Mouse (Mus musculus): ENCODE measurements around the gene Babam2.

The Babam2 gene

DNA sequence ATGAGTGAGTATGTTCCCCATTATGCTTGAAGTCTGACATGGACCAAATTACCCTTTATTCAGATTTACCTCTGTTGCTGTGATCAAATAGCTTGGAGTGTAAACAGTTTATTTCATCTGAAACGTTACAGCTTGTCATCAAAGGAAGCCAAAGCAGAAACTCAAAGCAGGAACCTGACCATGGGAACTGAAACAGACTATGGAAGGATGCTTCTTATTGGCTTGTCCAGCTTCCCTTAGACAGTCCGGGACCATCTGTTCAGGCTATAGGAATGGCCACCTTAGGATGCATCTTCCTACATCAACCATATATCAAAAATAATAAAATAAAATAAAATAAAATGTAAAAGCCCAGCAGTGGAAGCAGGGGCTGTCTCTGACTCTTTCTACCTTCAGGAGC is 183.0 kb downstream of the Babam2 start:
- no peak for DNase-seq (ENCODE audit: low spot score in 2 of 2)

DNA sequence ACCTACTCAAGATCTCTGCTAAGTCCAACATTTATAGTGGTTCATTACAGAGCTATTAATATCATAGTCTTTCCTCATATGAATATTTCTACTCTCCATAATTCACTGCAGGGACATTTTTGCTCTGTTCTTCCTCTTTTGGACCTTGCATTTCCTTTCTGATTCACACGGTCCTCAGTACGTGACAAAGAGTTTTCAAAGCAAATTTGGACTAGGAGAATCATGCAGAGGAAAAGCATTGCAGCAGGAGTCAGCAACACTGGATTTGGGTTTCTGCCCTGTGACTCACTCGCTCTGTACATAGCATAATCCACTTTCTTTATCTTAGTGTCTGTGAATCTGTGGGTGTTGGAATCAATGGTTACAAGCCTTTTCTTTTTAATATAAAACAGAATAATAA is 184.8 kb downstream of the Babam2 start:
- DNase-seq (ENCODE audit: low spot score in 2 of 2) = peak; percentile 33 to 65

- no peak for DNase-seq (ENCODE audit: low spot score in 2 of 2)
Measured at GRCm38 (mm10) chr5:31884962-31885361, 187.5 kb downstream of the Babam2 start.

DNA sequence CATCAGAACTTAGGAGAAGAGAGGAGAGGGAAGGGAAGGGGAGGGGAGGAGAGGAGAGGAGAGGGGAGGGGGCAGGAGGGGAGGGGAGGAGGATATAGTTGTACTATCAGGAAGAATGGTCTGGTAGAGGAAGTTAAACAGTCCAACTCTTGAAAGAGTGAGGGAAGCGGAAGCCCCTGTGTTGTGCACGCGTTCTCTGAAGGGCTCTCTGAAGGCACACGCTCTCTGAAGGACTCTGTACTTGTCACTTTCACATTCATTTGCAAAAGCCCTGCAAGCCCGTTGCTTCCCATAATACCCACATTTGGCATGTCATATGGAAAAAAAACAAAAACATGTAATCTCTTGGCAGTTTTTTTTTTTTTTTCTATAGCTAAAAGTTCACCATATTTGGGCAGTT is 190.1 kb downstream of the Babam2 start:
- no peak for DNase-seq (ENCODE audit: low spot score in 2 of 2)

- DNase-seq (ENCODE audit: low spot score in 2 of 2) = no peak
Measured at GRCm38 (mm10) chr5:31888341-31888740, 190.9 kb downstream of the Babam2 start.

DNA sequence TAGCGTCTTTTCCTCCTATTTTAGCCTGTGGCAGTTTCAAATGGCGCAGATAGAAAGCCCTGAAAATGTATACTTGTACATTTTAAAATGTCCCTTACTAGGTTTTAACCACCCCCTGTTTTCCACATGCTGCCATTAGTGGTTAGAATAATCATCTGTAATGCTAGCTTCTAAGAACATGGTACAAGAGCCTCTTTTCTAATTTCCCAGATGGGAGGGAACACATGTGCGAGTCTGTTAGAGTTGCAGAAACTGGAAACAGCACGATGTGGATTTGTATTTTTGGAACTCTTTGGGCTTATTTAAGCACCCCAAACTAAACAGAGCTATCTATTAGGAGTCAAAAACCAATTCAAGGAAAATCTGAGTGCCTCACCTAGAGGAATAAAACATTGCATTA is 195.1 kb downstream of the Babam2 start:
- no peak for DNase-seq (ENCODE audit: low spot score in 2 of 2)

DNA sequence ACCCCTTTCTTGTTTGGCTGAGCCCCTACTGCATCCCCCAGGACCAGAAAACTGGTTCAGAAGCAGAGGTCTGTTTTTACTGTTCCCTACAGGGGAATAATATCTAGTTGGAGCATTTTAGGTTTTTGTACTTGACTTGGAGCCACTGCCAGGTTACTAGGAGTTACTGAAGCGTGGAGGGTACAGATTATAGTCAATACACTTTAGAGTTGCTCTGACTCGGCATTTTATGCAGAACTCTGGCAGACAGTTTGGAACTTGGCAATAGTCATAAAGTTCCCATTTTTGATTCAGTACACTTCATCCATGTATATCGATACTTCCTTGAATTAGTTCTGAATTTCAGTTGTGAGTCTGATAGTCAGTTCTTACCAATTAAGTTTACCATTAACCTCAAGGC is 202.4 kb downstream of the Babam2 start:
- DNase-seq (ENCODE audit: low spot score in 2 of 2) = no peak

DNA sequence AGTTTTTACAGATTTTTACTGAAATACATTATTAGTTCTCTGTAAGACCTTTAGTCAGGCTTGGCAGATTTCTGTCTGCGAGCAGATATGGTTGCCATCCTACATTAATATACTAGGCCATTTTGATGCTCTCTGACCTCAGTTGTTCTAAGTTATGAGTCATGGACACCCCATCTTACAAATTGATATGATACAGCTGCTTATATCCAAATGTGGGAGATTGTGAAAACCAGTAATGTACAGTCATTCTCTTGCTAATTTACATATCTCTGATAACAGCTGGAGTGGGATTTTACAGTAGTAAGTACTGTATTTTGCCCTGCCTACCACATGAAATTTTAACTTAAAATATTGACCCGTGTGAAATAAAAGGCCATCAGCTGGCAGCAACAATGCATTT is 204.7 kb downstream of the Babam2 start:
- no peak for DNase-seq (ENCODE audit: low spot score in 2 of 2)

GRCm38 (mm10) chr5:31902891-31903290 is 205.4 kb downstream of the Babam2 start:
- DNase-seq (ENCODE audit: low spot score in 2 of 2) = no peak

DNA sequence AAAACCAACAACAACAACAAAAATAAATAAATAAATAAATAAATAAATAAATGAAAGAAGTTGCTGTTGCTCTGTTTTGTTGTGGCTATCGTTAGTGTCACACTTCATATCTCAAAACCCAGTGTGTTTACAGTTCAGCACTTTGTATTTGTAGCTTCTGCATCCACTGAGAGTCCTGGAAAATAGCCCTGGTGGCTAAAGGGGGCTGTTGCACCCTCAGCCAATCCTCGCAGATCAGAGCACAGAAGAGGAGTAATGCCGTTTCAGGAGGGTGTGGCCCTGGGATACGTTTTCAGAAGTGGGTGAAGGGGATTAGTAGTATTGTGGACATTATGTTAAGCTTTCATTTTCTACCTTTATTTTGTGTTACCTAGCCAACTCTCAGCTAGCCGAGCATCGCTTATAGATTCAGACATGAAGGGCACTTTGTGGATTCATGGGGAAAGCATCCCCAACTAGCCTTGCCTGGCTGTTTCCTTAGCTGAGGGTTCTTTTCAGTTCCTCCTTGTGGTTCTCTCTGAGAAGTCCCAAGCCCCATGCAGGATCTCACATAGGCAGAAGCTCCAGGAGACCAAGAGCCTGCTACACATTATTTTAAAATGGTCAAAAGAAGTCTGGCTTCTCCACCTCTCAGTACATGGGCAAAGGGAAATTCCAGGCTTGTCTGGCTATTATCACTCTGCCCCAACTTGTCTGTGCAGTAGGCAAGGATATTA is 207.6 kb downstream of the Babam2 start:
- no peak for DNase-seq (ENCODE audit: low spot score in 2 of 2)

DNA sequence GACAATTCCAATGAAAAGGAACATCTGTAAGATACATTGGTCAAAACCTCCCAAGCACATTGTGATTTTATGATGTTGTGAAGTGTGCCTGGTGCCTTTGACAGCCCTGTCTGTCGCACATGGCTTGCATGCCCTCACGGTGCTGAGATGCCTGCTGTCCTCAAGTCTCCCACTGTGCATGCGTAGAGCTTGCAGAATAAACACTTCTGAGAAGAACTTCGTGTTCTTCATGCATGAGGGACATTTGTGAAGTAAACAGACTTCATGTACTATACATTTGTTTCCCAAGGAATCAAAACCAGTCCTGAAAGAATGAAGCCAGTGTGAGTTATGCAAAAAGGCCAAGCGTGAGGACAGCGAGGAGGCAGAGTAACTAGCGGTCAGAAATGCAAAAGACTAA is 208.3 kb downstream of the Babam2 start:
- DNase-seq (ENCODE audit: low spot score in 2 of 2) = no peak

DNA sequence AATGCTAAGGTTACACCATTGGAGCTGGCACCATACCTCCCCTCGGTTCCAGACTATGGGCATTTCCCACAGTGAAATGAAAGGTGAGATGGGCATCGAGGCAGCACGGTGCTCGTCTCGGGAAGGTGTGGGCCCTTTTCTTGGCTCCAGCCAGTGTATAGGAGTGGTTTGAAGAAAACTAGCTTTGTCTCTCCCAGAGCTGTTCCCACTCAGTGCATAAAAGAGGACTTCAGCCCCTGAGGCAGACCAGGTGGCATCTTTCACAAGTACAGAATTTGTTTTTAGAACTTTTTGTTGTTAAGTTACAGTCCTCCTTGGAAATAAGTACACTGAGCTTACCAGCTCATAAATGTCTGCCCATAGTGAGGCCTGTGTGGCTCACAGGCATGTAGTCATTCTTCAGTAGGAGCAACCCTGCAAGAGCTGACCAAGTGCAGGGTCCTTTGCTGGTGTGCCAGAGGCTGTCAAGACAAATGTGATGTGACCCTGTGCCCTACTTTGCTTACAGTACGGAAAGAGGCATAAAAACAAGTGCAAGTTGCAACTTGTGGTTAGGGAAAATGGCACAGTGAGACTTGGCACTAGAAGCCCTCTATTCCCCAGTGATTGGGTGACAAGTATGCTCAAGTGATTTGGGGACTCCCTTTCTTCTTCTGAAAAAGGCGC is 208.9 kb downstream of the Babam2 start:
- DNase-seq (ENCODE audit: low spot score in 2 of 2) = no peak

DNA sequence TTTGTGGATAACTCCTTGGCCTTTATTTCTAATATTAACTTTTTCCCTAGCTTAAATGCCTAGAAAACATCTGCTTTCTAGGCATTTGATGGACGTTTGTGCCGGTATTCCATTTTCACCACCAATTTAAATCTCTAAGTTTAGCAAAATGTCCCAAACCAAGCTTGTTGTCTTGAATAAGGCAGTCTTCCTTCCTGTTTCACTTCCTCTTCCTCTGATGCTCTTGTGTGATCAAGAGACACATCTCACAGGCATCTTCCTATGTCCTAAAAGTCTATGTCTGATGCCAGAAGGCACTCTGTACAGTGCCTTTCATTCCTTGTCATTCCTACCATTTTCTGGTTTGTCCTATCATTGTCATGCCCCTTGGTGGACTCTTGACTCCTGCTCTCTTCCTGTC is 210.5 kb downstream of the Babam2 start:
- no peak for DNase-seq (ENCODE audit: low spot score in 2 of 2)

GRCm38 (mm10) chr5:31908818-31909217 is 211.3 kb downstream of the Babam2 start:
- DNase-seq (ENCODE audit: low spot score in 2 of 2) = no peak

GRCm38 (mm10) chr5:31916241-31916640 is 218.8 kb downstream of the Babam2 start:
- no peak for DNase-seq (ENCODE audit: low spot score in 2 of 2)

GRCm38 (mm10) chr5:31918566-31918965 is 221.1 kb downstream of the Babam2 start:
- no peak for DNase-seq (ENCODE audit: low spot score in 2 of 2)

DNA sequence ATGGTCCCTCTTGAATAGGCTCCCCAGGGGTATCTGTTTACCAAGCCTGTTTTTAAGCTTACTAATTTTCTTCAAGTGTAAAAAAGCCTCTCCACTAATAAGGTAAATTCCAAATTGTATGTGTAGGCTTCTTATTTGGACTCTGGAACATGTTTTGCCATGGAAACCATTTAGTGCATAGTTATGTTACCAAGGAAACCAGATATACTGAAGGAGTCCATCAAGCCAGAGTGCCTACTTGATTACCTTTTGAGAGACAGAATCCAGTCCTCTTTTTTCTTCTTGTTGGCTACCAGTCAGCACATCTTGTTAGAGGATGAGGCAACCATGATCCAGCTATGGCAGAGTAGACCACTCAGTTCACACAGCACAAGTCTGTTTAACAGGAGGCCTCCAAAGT is 222.6 kb downstream of the Babam2 start:
- DNase-seq (ENCODE audit: low spot score in 2 of 2) = no peak

- no peak for DNase-seq (ENCODE audit: low spot score in 2 of 2)
Measured at GRCm38 (mm10) chr5:31920890-31921289, 223.4 kb downstream of the Babam2 start.

GRCm38 (mm10) chr5:31924075-31924474 is 226.6 kb downstream of the Babam2 start:
- DNase-seq (ENCODE audit: low spot score in 2 of 2) = no peak

GRCm38 (mm10) chr5:31926551-31926950 is 229.1 kb downstream of the Babam2 start:
- no peak for DNase-seq (ENCODE audit: low spot score in 2 of 2)

- peak in 1 of 2 experiments; percentile 30 for DNase-seq (ENCODE audit: low spot score in 2 of 2)
Measured at GRCm38 (mm10) chr5:31929007-31929406, 231.5 kb downstream of the Babam2 start.

DNA sequence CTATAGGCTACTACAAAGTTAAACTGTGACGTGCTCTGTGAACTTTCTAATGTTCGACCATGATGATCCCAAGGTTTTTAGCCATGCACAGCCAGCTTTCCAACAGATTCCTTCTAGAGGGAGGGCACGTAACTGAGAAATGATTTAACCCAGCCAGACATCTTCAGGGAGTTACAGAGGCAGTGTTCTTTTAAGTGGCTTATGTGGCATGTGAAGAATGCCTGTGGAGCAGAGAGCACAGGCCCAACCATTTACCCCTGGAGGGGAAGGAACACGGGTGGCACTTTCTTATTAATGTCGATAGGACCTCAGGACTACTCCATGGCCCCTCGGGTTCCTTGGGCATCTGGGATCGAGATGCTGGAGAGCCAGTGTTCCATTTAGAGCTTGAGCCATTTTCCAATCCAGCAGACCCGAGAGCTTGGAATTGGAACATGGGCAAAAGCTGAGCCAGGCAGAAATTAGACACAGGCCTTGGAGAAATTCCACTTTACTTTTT is 233.7 kb downstream of the Babam2 start:
- DNase-seq (ENCODE audit: low spot score in 2 of 2) = no peak

DNA sequence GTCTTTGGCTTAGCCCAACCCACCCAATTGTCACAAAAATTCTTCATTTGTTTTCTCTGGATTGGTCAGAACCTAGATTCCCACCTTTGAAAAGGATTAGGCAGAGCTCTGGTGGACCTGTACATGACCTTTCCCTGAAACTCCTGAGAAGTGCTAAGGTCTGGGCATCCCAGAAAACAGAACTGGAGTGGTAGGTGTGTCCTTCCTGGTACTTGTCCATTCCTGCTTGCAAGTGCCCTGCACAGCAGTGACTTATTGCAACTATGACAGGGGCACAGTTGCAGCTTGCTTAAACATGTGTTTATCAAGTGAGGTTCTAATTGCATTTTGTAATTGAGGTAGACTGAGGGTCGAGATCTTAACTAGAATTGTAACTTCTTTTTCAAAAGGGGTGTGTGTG is 234.2 kb downstream of the Babam2 start:
- DNase-seq (ENCODE audit: low spot score in 2 of 2) = no peak
